In genomic region chr8:70658897-70659603, GRCm38 (mm10) we compare ENCODE assay signal across 8 mouse cellular contexts. TPM values are rescaled to one million over a fixed set of nuclear protein-coding genes. Genes with fewer than 3 reads are reported as not detected.
DNase-seq lines count a peak whose midpoint lies in the region; ATAC-seq and TF ChIP-seq lines count a peak whose summit lies in the region.

No protein-coding gene starts in this region.

- H3K36me3 ChIP-seq in heart, embryonic 13.5 days = peaks cover 36% of the 10 kb centered on the region
- peaks cover 41% of the 10 kb centered on the region for H3K36me3 ChIP-seq in G1E (replicated peaks)
- peaks cover 21% of the 10 kb centered on the region for H3K36me3 ChIP-seq in hindbrain, embryonic 10.5 days
- H3K36me3 ChIP-seq in liver, embryonic 15.5 days (replicated peaks) = peaks cover 23% of the 10 kb centered on the region; the same call in 1 of the 2 replicates
- peaks cover 6% of the 10 kb centered on the region; the same call in 1 of the 2 replicates for H3K36me3 ChIP-seq in stomach, embryonic 15.5 days

- H3K27me3 ChIP-seq in heart, embryonic 13.5 days (replicated peaks) = no peaks in the 10 kb centered on the region
- H3K27me3 ChIP-seq in G1E (ENCODE audit: insufficient read depth, low read length) = no peaks in the 10 kb centered on the region
- H3K27me3 ChIP-seq in hindbrain, embryonic 10.5 days (ENCODE audit: insufficient read depth, poor library complexity, severe bottlenecking) = no peaks in the 10 kb centered on the region; the same call in 1 of the 2 replicates
- H3K27me3 ChIP-seq in liver, embryonic 15.5 days = no peaks in the 10 kb centered on the region
- H3K27me3 ChIP-seq in stomach, embryonic 15.5 days (replicated peaks) = no peaks in the 10 kb centered on the region

- no peak for DNase-seq in heart, adult 11 months
- DNase-seq in G1E (ENCODE audit: low spot score) = no peak
- no peak for DNase-seq in hindbrain, embryonic 10.5 days (ENCODE audit: low spot score)
- DNase-seq in left cerebral cortex, postnatal 14 days (ENCODE audit: low spot score in 2 of 2) = no peak
- no peak for DNase-seq in urinary bladder, postnatal 36 days (ENCODE audit: low spot score in 2 of 2)

- 1% methylated on average over 31 of the region's 31 CpGs for WGBS in heart, embryonic 13.5 days
- under 1% methylated on average over 31 of the region's 31 CpGs for WGBS in hindbrain, embryonic 10.5 days
- 2% methylated on average over 31 of the region's 31 CpGs for WGBS in liver, embryonic 15.5 days (ENCODE audit: insufficient replicate concordance)
- under 1% methylated on average over 31 of the region's 31 CpGs for WGBS in stomach, embryonic 15.5 days

- H3K4me1 ChIP-seq in heart, embryonic 13.5 days = peaks cover 25% of the 10 kb centered on the region
- H3K4me1 ChIP-seq in G1E (ENCODE audit: insufficient read depth, low read depth, low read length) = peaks cover 37% of the 10 kb centered on the region
- H3K4me1 ChIP-seq in hindbrain, embryonic 10.5 days (replicated peaks) = peaks cover 81% of the 10 kb centered on the region
- peaks cover 52% of the 10 kb centered on the region for H3K4me1 ChIP-seq in liver, embryonic 15.5 days (replicated peaks)
- H3K4me1 ChIP-seq in stomach, embryonic 15.5 days = peaks cover 23% of the 10 kb centered on the region

- peak overlapping the region; percentile 82 for H3K4me3 ChIP-seq in heart, embryonic 13.5 days
- H3K4me3 ChIP-seq in G1E (ENCODE audit: low read depth, low read length) = peak overlapping the region; percentile 84
- peak overlapping the region; percentile 79 for H3K4me3 ChIP-seq in hindbrain, embryonic 10.5 days
- peak overlapping the region; percentile 71 for H3K4me3 ChIP-seq in liver, embryonic 15.5 days (replicated peaks)
- peak overlapping the region; percentile 85 for H3K4me3 ChIP-seq in stomach, embryonic 15.5 days (replicated peaks)

- no peak for TF ChIP-seq CTCF in G1E (IDR thresholded peaks at IDR 0.05; ENCODE audit: low read depth, low read length)

- H3K9ac ChIP-seq in heart, embryonic 13.5 days = peak overlapping the region; percentile 91
- peak overlapping the region; percentile 83 for H3K9ac ChIP-seq in liver, embryonic 15.5 days
- H3K9ac ChIP-seq in stomach, embryonic 15.5 days = peak overlapping the region; percentile 81

- H3K4me2 ChIP-seq in heart, embryonic 13.5 days = peak overlapping the region; percentile 97
- H3K4me2 ChIP-seq in liver, embryonic 15.5 days = peak overlapping the region; percentile 89
- peak overlapping the region; percentile 88 for H3K4me2 ChIP-seq in stomach, embryonic 15.5 days

- H3K27ac ChIP-seq in heart, embryonic 13.5 days (replicated peaks) = peak overlapping the region; percentile 85
- peak overlapping the region; percentile 97 for H3K27ac ChIP-seq in hindbrain, embryonic 10.5 days
- H3K27ac ChIP-seq in liver, embryonic 15.5 days (replicated peaks) = peak overlapping the region; percentile 82
- peak overlapping the region; percentile 90 for H3K27ac ChIP-seq in stomach, embryonic 15.5 days

- ATAC-seq in heart, embryonic 13.5 days (ENCODE audit: extremely low read depth, insufficient number of reproducible peaks, low FRiP score, low TSS enrichment) = peak; percentile 29
- ATAC-seq in G1E (ENCODE audit: extremely low read depth, insufficient number of reproducible peaks, low FRiP score, poor library complexity, severe bottlenecking) = no peak
- peak; percentile 62 for ATAC-seq in liver, embryonic 15.5 days (ENCODE audit: insufficient read depth)
- ATAC-seq in stomach, embryonic 15.5 days (ENCODE audit: insufficient read depth, low FRiP score, low read depth) = peak; percentile 21; the same call in 1 of the 2 replicates

- intact Hi-C loops in left cerebral cortex, postnatal 14 days (cut with DNase I) = loop anchor here (5.0 kb wide), 1 partner anchor 47 kb away; no protein-coding TSS in a partner anchor

- no peaks in the 10 kb centered on the region for H3K9me3 ChIP-seq in heart, embryonic 13.5 days
- H3K9me3 ChIP-seq in G1E (replicated peaks) = no peaks in the 10 kb centered on the region
- no peaks in the 10 kb centered on the region for H3K9me3 ChIP-seq in hindbrain, embryonic 10.5 days
- no peaks in the 10 kb centered on the region for H3K9me3 ChIP-seq in liver, embryonic 15.5 days (replicated peaks)
- no peaks in the 10 kb centered on the region for H3K9me3 ChIP-seq in stomach, embryonic 15.5 days

RNA-seq across cellular contexts. Expression of gene Pgpep1, which starts 1.1 kb away (rescaled TPM):
- polyA plus RNA-seq in heart, embryonic 13.5 days (2015; fragmentation: Nextera tagmentation; extraction: Ambion mirVana) = 33.7 and 37.3 TPM in 2 replicates
- total RNA-seq in G1E (2014; fragmentation: Nextera tagmentation) (16.6 and 23.1 TPM in 2 replicates), G1E (2017) (9.4 and 9.5 TPM in 2 replicates)
- polyA plus RNA-seq in G1E (2012) = 3.1 and 3.3 TPM in 2 replicates
- polyA plus RNA-seq in hindbrain, embryonic 10.5 days (2016; fragmentation: Nextera tagmentation; extraction: Ambion mirVana) = 87.4 and 141 TPM in 2 replicates
- 21.7 and 22.3 TPM in 2 replicates for polyA plus RNA-seq in liver, embryonic 15.5 days (2015; fragmentation: Nextera tagmentation; extraction: Ambion mirVana)
- 49.9 and 57.9 TPM in 2 replicates for polyA plus RNA-seq in stomach, embryonic 15.5 days (2015; fragmentation: Nextera tagmentation; extraction: Ambion mirVana)
- 10 to 100 TPM; 14.8 to 19.0 TPM for total RNA-seq in left cerebral cortex, postnatal 14 days (2021)

RNA-seq across cellular contexts. Expression of gene Lsm4, which starts 14.0 kb away (rescaled TPM):
- 269 and 297 TPM in 2 replicates for polyA plus RNA-seq in heart, embryonic 13.5 days (2015; fragmentation: Nextera tagmentation; extraction: Ambion mirVana)
- total RNA-seq in G1E (2014; fragmentation: Nextera tagmentation) = 94.1 and 95.7 TPM in 2 replicates
- 151 and 174 TPM in 2 replicates for total RNA-seq in G1E (2017)
- 889 and 1,166 TPM in 2 replicates for polyA plus RNA-seq in G1E (2012)
- polyA plus RNA-seq in hindbrain, embryonic 10.5 days (2016; fragmentation: Nextera tagmentation; extraction: Ambion mirVana) = 344 and 354 TPM in 2 replicates
- 148 and 155 TPM in 2 replicates for polyA plus RNA-seq in liver, embryonic 15.5 days (2015; fragmentation: Nextera tagmentation; extraction: Ambion mirVana)
- polyA plus RNA-seq in stomach, embryonic 15.5 days (2015; fragmentation: Nextera tagmentation; extraction: Ambion mirVana) = 271 and 297 TPM in 2 replicates
- 10 to 100 TPM; 64.3 to 69.7 TPM for total RNA-seq in left cerebral cortex, postnatal 14 days (2021)

RNA-seq across cellular contexts. Expression of gene Gdf15, which starts 26.8 kb away (rescaled TPM):
- 0.86 and 1.2 TPM in 2 replicates for polyA plus RNA-seq in heart, embryonic 13.5 days (2015; fragmentation: Nextera tagmentation; extraction: Ambion mirVana)
- total RNA-seq in G1E (2014; fragmentation: Nextera tagmentation) (not detected in 2 replicates), G1E (2017) (not detected in 2 replicates)
- polyA plus RNA-seq in G1E (2012) = 0.03 and 0.06 TPM in 2 replicates
- polyA plus RNA-seq in hindbrain, embryonic 10.5 days (2016; fragmentation: Nextera tagmentation; extraction: Ambion mirVana) = not detected in 2 replicates
- polyA plus RNA-seq in liver, embryonic 15.5 days (2015; fragmentation: Nextera tagmentation; extraction: Ambion mirVana) = 3.4 and 4.3 TPM in 2 replicates
- 0.95 and 1.4 TPM in 2 replicates for polyA plus RNA-seq in stomach, embryonic 15.5 days (2015; fragmentation: Nextera tagmentation; extraction: Ambion mirVana)
- total RNA-seq in left cerebral cortex, postnatal 14 days (2021) = not detected

RNA-seq across cellular contexts. Expression of gene Jund, which starts 39.7 kb away (rescaled TPM):
- polyA plus RNA-seq in heart, embryonic 13.5 days (2015; fragmentation: Nextera tagmentation; extraction: Ambion mirVana) = 68.6 and 76.9 TPM in 2 replicates
- 60.3 and 72.4 TPM in 2 replicates for total RNA-seq in G1E (2014; fragmentation: Nextera tagmentation)
- 40.2 and 75.5 TPM in 2 replicates for total RNA-seq in G1E (2017)
- polyA plus RNA-seq in G1E (2012) = 183 and 252 TPM in 2 replicates
- 64.6 and 128 TPM in 2 replicates for polyA plus RNA-seq in hindbrain, embryonic 10.5 days (2016; fragmentation: Nextera tagmentation; extraction: Ambion mirVana)
- 23.7 and 26.1 TPM in 2 replicates for polyA plus RNA-seq in liver, embryonic 15.5 days (2015; fragmentation: Nextera tagmentation; extraction: Ambion mirVana)
- 84.4 and 84.6 TPM in 2 replicates for polyA plus RNA-seq in stomach, embryonic 15.5 days (2015; fragmentation: Nextera tagmentation; extraction: Ambion mirVana)
- 100 to 1,000 TPM; 165 to 193 TPM for total RNA-seq in left cerebral cortex, postnatal 14 days (2021)

RNA-seq across cellular contexts. Expression of gene Lrrc25, which starts 43.1 kb away (rescaled TPM):
- polyA plus RNA-seq in heart, embryonic 13.5 days (2015; fragmentation: Nextera tagmentation; extraction: Ambion mirVana) = 1.5 and 2.7 TPM in 2 replicates
- total RNA-seq in G1E (2014; fragmentation: Nextera tagmentation) (1.3 and 2.6 TPM in 2 replicates), G1E (2017) (1.2 and 1.6 TPM in 2 replicates)
- 1.6 and 1.7 TPM in 2 replicates for polyA plus RNA-seq in G1E (2012)
- 1.1 and 1.6 TPM in 2 replicates for polyA plus RNA-seq in hindbrain, embryonic 10.5 days (2016; fragmentation: Nextera tagmentation; extraction: Ambion mirVana)
- 7.2 and 7.4 TPM in 2 replicates for polyA plus RNA-seq in liver, embryonic 15.5 days (2015; fragmentation: Nextera tagmentation; extraction: Ambion mirVana)
- 3.7 and 3.9 TPM in 2 replicates for polyA plus RNA-seq in stomach, embryonic 15.5 days (2015; fragmentation: Nextera tagmentation; extraction: Ambion mirVana)
- under 1 TPM; 0.90 to 0.97 TPM for total RNA-seq in left cerebral cortex, postnatal 14 days (2021)
